Mouse (Mus musculus) gastrocnemius, adult 18-20 months (tissue): ENCODE measurements around the gene Masp2. TPM values are rescaled to one million over a fixed set of nuclear protein-coding genes. Genes with fewer than 3 reads are reported as not detected.

Experiments used
- DNase-seq: peaks from one replicate; pipeline ENCODE4 v3.0.0; 2021; ENCODE audit warnings: low spot score
- total RNA-seq, 2 experiments: library from RNA; stranded (reverse); gene quantifications; 2 replicates each; pipeline ENCODE4 v1.2.3; 2021

The Masp2 gene
- total RNA-seq, 2 experiments from 2014 or later, result 0.16 to 0.64 TPM

DNA sequence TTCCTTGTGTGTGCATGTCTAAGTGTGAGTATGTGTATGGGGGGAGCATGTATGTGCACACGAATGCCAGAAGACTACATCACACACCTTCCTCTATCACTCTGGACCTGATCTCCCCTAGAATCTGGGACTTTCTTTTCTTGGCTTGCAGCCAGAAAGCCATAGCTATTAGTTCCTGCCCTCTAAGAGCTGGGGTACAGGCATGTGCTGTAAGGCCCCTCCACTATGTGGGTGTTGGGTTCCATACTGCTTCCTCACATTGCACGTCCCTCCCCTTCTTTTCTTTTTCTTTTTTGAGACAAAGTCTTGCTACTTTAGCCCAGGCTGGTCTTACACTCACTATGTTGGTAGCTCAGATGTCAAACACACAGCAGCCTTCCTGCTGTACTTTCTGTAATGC lies 33.0 kb downstream of the Masp2 start:
- DNase-seq, result no peak

DNA sequence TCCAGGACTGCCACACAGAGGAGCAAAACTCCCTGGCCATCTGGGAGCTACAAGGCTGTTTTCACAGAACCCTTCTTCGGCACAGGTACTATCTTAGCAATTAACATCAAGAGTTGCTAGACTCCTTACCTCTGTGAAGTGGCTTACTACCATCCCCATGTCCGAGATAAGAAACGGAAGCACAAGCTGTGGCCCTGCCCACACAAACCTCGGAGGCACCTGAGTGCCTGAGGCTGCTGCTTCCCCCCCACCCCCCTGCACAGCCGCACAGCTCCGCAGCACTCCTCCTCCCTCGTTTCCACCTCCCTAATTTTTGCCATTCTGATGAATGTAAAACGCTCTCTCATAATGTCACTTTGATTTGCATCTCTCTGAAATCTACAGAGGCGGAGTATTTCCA lies 35.9 kb downstream of the Masp2 start:
- no peak for DNase-seq

- DNase-seq, result no peak
Measured at GRCm38 (mm10) chr4:148639455-148639854, 37.1 kb downstream of the Masp2 start.

DNA sequence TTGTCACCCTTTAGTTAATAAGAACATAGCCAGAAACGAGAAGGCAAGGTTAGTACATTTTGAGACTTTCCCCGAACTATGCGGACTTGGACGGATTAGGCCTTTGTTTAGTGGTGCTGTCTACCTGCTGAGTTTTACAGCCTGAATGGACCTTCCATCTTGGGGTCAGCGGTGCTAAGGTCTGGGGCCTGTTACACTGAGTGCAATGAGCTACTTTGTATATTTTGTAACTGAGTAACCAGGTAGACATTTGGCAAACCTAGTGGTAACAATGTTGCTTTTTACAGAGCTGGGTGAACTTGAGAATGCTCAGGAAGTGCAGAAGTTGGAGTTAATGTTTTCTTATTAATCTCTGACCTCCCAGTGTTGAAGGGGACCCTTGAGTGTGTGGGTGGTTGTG lies 38.8 kb downstream of the Masp2 start:
- DNase-seq, result no peak

- no peak for DNase-seq
Measured at GRCm38 (mm10) chr4:148643291-148644156, 41.2 kb downstream of the Masp2 start, which contains the start of gene Gm572. Gm572 (plus strand) TSS chr4:148643317.

- peak; percentile 63 for DNase-seq
Measured at GRCm38 (mm10) chr4:148644157-148644511, 41.8 kb downstream of the Masp2 start.

DNA sequence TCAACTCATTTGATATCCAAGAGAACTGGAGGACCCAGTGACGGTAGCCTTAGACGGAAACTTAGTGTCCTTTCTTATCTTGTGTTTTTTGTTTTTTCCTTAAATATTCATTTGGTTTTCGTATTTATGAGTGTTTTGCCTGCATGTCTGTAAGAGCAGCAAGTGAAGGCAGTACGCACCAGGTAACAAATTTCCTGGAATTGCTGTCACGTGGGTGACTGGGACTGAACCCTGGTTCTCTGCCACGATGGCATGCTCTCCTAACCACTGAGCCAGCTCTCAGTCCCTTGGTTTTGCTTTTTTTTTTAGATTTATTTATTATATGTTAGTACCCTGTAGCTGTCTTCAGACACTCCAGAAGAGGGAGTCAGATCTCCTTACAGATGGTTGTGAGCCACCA lies 42.6 kb downstream of the Masp2 start:
- DNase-seq, result no peak

- DNase-seq, result no peak
Measured at GRCm38 (mm10) chr4:148646616-148647015, 44.3 kb downstream of the Masp2 start.

DNA sequence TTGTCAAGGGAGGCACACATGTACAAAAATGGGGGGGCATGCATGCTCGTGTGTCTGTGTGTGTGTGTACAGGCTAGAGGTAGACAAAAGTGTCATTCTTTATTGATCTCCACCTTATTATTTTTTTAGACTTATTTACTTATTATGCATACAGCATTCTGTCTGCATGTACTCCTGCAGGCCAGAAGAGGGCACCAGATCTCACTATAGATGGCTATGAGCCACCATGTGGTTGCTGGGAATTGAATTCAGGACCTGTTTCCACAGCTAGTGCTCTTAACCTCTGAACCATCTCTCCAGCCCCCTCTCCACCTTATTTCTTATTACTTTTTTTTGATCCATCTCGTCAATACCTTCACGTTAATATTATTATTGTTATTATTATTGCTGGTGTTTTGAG lies 47.0 kb downstream of the Masp2 start:
- DNase-seq, result no peak

- peak; percentile 12 for DNase-seq
Measured at GRCm38 (mm10) chr4:148651045-148651444, 48.7 kb downstream of the Masp2 start.

- no peak for DNase-seq
Measured at GRCm38 (mm10) chr4:148654701-148655398, 52.5 kb downstream of the Masp2 start.

DNA sequence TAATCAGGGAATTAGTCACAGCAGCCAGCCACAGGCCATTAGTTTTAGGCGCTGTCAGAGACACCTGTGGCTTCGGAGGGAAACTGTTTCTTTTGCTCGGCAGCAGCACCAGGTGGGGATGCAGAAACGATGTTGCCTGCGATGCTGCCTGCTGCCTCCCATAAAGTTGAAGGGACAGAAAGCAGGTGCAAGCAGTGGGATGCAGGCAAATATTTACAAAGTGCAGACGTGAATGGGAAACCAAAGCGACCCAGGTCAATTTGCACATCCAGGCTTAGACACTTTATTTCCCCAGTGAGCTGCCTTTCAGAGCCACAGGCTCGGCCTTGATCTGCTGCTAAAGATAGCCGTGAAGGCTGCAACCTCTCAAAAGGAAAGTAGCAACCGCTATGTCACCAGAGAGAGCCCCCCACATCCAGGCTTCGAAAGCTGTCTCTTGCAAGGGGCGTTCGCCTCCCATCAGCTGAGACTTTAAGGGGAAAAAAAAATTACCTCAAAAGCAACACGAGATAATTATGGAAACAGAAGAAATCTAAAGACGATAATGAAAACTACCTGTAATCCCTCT lies 54.4 kb downstream of the Masp2 start:
- DNase-seq, result no peak

DNA sequence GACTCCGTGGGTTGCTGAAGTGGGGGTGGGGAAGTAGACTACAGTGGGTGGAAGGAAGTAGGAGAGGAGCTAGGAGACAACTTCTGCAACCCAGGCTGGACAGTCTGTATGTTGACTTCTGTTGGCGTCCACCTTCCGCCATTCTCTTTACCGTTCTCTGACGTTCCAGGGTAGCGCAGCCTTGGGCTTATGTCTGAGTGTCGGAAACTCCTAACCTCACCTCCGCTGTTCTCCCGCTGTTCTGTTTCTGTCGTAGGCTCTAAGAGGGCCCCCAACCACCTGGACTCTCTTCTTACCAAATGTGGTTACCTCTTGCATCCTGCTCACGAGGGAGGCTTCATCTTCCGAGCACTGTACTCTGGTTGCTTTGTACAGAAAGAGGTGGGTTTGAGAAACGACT lies 55.4 kb downstream of the Masp2 start:
- no peak for DNase-seq

GRCm38 (mm10) chr4:148660174-148660573 lies 57.8 kb downstream of the Masp2 start:
- no peak for DNase-seq

DNA sequence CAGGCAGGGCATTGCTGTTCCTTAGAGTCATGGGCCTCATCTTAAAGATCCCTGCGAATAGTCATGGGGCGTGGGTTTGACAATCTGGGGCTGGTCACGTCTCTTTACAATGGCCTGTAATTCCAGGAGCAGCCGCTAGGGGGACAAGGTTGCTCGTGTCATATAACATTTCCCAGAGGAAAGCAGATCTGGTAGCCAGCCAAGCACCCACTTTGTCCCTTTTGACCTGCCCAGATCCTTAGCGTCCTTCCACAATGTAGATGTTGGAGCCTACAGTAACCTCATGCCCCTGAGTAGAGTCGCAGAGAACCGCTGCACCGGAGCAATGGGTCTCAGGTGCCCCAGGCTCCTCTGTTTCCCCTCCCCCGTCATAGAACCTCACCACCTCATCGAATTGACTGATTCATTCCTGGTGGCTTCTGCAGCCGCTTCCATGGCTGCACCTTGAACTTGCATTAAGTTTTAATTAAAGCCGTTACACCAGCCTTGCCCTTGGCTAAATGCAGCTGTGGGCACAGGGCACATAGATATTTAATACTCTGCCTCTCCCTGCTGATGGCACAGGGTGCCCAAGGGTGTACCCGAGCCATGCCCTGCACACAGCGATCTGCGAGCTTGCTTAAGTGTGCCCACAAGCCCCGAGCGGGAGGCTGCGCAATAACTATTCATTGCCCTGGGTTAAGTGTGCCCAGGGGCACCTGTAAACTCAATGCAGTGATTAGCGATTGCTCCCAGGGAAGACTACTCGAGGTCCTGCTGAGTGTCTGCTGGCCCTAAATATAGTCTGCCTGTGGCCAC lies 60.0 kb downstream of the Masp2 start:
- DNase-seq, result peak; percentile 76

DNA sequence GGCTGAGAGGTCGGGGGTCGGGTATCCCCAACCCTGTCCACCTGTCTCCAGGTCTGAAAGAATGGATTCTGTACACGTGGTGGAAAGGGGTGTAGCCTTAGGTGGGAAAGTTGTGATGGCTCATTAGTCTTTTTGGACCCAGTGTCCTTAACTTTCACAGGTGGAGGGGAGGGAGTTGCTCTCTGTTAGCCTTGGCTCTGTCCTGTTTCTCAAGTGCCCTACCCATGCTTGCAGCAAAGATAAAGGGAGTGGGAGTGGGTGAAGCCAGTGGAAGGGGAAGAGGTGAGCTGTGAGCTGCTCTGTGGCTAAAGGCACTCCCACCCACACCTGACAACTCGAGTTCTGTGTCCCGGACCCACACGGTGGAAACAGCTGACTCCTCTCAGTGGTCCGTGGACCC lies 61.0 kb downstream of the Masp2 start:
- DNase-seq, result no peak

DNA sequence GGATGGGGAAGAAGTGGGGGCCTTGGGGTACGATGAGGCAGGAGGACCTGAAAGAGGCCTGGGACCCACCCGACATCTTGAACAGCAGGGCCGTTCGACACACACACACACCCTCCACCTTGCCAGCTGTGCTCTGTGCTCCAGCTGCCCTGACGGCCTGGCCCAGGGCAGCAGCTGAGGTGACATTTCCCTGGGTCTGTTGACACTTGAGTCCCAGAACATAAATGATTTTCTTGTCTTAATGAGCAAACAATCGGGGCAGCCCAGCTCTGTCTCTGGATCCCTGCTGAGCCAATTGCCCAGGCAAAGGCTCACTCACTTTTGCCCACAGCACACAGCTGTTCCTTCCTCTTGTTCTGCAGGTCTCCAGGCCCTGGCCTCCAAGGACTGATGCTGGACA lies 61.7 kb downstream of the Masp2 start:
- DNase-seq, result no peak
